Mouse (Mus musculus) heart, embryonic 11.5 days (tissue): Measurements from ENCODE around the gene Fam208a. TPM values are rescaled to one million over a fixed set of nuclear protein-coding genes. Genes with fewer than 3 reads are reported as not detected.

ENCODE experiments used
- ATAC-seq: fragments of 200-750 bp; cut with Nextera tagmentation; replicated peaks from 2 replicates; pipeline ENCODE4 v1.8.0; 2017; ENCODE audit warnings: moderate library complexity; ENCODE audit not compliant: insufficient number of reproducible peaks, low FRiP score, low TSS enrichment
- H3K27ac ChIP-seq: fragments of 300-500 bp; sonication (generic); 2 replicates; pipeline ENCODE4 v1.5.1; 2014; ENCODE audit warnings: mild to moderate bottlenecking, low read depth, low read length
- H3K27me3 ChIP-seq: fragments of 300-500 bp; sonication (generic); 2 replicates; pipeline ENCODE4 v1.6.1; 2014; ENCODE audit warnings: mild to moderate bottlenecking, low read length, mixed read lengths; ENCODE audit not compliant: control insufficient read depth, insufficient read depth
- H3K36me3 ChIP-seq: fragments of 300-500 bp; sonication (generic); 2 replicates; pipeline ENCODE4 v1.6.1; 2014; ENCODE audit warnings: mild to moderate bottlenecking, low read length, moderate library complexity, mixed read lengths; ENCODE audit not compliant: control insufficient read depth, insufficient read depth
- H3K4me1 ChIP-seq: fragments of 300-500 bp; sonication (generic); 2 replicates; pipeline ENCODE4 v1.6.1; 2014; ENCODE audit warnings: low read length; ENCODE audit not compliant: control insufficient read depth, insufficient read depth
- H3K4me2 ChIP-seq: fragments of 300-500 bp; sonication (generic); 2 replicates; pipeline ENCODE4 v1.6.1; 2014; ENCODE audit warnings: mild to moderate bottlenecking, moderate library complexity
- H3K4me3 ChIP-seq: fragments of 300-500 bp; sonication (generic); 2 replicates; pipeline ENCODE4 v1.5.1; 2014; ENCODE audit warnings: low read depth, low read length
- H3K9ac ChIP-seq: fragments of 300-500 bp; sonication (generic); 2 replicates; pipeline ENCODE4 v1.6.1; 2014; ENCODE audit warnings: mild to moderate bottlenecking, low read depth, low read length, moderate library complexity
- H3K9me3 ChIP-seq: fragments of 300-500 bp; sonication (generic); replicated peaks from 2 replicates; pipeline ENCODE4 v1.6.1; 2016; ENCODE audit warnings: low read length; ENCODE audit not compliant: control insufficient read depth
- WGBS: fragments of 180-500 bp; shearing (Covaris S2); extraction: QIAGEN DNeasy Blood & Tissue Kit; methylation state at CpG from one replicate; pipeline ENCODE4 v1.1.7; 2014; ENCODE audit not compliant: insufficient replicate concordance; 5-methylcytosine and 5-hydroxymethylcytosine counted together
- polyA plus RNA-seq: library from polyadenylated mRNA; unstranded; fragments of >200 nt; fragmentation: Nextera tagmentation; extraction: Ambion mirVana; gene quantifications from 2 replicates; pipeline ENCODE4 v1.2.1, GENCODE M21; 2014

Gene Fam208a
- polyA plus RNA-seq, 1 experiment from 2014 or later, result 12.3 TPM

DNA sequence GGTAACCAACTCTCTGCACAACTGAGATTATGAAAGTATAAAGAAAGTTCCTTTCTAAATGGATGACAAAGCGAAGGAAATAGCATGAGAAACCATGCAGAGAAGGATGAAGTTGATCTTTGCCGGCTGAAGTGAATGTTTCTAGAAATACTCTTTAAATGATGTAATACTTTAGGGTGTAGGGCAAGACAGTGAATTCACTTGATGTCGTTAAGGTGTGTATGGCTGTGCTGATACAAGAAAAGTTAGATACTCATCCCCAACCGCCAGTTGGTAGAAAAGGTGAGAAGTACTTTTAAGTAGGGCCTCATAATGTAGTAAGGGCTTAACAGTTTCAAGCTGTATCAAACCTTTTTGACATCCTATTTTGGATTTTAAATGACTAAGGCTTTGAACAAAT is 1.6 kb downstream of the Fam208a start:
- 89% methylated on average over 4 of the region's 4 CpGs for WGBS
- Histone ChIP-seq H3K4me3 (peak overlapping the region; percentile 64), H3K27me3 (no peaks in the 10 kb centered on the region), H3K27ac (no peak overlapping the region), H3K4me2 (peak overlapping the region; percentile 88), H3K4me1 (0 out of 2 replicates have a peak, but pooled peaks cover 3% of the 10 kb centered on the region), H3K36me3 (0 out of 2 replicates have a peak, but pooled peaks cover 3% of the 10 kb centered on the region), H3K9me3 (peaks cover 8% of the 10 kb centered on the region), H3K9ac (no peak overlapping the region)
- no peak for ATAC-seq

DNA sequence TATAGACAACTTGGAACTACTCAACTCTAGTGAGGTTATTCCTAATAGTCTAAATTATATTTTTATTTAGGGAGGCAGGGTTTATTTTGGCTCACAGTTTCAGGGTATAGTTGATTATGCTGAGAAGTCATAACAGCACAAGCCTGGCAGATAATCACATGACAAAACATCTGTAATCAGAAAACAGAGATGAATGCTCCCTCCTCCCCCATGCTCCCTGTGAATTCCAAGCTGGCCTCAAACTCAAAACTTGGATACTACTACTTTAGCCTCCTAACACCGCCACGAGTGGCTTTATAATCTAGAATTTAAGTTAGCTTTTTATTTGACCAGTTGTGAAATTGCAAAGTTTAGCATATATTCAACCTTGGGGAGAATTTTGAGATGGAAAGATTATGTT is 3.4 kb downstream of the Fam208a start:
- Histone ChIP-seq H3K4me1 (0 out of 2 replicates have a peak, but pooled peaks cover 3% of the 10 kb centered on the region), H3K27ac (no peak overlapping the region), H3K36me3 (0 out of 2 replicates have a peak, but pooled peaks cover 3% of the 10 kb centered on the region), H3K9me3 (peaks cover 8% of the 10 kb centered on the region), H3K4me2 (no peak overlapping the region), H3K9ac (no peak overlapping the region), H3K27me3 (no peaks in the 10 kb centered on the region), H3K4me3 (no peak overlapping the region)
- ATAC-seq, result no peak
- 97% methylated on average over 2 of the region's 2 CpGs for WGBS

DNA sequence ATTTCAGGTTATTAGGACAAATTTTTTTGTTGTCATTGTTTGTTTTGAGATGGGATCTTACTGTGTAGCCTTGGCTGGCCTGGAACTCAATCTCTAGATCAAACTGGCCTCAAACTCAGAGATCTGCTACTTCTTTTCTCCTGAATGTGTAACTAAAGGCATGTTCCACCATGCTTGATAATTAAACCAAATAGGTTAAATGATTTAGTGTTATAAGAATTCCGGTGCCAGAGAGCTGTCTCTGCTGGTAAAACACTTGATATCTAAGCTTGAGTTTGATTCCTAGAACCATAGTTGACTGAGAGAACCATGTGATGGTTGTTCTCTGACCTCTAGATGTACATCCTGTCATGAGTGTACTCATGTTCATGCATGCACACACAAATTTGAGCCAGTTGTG is 7.5 kb downstream of the Fam208a start:
- no peak overlapping the region for H3K4me2 ChIP-seq
- H3K4me3 ChIP-seq, result no peak overlapping the region
- H3K27ac ChIP-seq, result no peak overlapping the region
- 0 out of 2 replicates have a peak, but pooled peaks cover 3% of the 10 kb centered on the region for H3K36me3 ChIP-seq
- no peaks in the 10 kb centered on the region for H3K9me3 ChIP-seq
- no peak for ATAC-seq
- no peak overlapping the region for H3K9ac ChIP-seq
- no peaks in the 10 kb centered on the region for H3K4me1 ChIP-seq
- WGBS, result 98% methylated on average over 1 of the region's 1 CpGs
- no peaks in the 10 kb centered on the region for H3K27me3 ChIP-seq

DNA sequence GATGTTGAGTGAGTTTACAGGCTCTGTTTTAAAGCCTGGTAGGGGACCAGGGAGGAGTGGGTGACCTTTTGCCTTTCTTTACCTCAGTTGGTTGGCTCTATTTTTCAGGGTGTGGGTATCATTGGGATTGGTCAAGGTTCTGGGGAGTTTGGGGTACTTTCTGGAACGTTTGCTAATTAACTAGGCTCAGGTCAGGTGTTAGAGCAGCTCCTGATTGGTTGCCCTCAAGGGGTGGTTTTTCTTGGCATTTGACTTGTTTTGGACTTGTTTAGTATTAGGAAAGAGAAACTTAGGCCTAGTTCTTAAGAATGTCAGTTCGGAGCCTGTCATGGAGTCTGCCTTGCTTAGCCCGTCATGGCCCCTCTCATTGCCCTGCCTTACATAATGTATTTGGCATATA is 8.2 kb downstream of the Fam208a start:
- H3K27ac ChIP-seq, result no peak overlapping the region
- no peak for ATAC-seq
- H3K4me2 ChIP-seq, result no peak overlapping the region
- no peak overlapping the region for H3K4me3 ChIP-seq
- H3K4me1 ChIP-seq, result no peaks in the 10 kb centered on the region
- no peaks in the 10 kb centered on the region for H3K9me3 ChIP-seq
- 88% methylated on average over 3 of the region's 3 CpGs for WGBS
- no peak overlapping the region for H3K9ac ChIP-seq
- no peaks in the 10 kb centered on the region for H3K27me3 ChIP-seq
- H3K36me3 ChIP-seq, result 0 out of 2 replicates have a peak, but pooled peaks cover under 1% of the 10 kb centered on the region

DNA sequence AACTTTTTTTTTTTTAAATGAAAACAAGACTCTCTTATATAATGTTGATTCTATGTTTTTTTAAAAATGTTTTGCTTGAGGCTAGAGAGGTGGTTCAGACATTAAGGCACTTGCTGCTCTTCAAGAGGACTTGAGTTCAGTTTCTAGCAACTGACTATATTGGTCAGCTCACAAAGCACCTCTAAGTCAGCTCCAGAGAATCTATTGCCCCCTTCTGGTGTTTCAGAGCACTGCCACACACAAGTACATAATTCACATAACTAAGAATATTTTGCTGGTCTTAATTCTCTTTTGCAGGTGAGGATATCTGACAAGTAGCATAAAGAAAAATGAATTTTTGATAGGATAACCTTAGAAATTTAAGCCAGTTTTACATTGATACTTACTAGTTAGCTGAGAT is 12.3 kb downstream of the Fam208a start:
- no peak for ATAC-seq
- H3K4me3 ChIP-seq, result no peak overlapping the region

DNA sequence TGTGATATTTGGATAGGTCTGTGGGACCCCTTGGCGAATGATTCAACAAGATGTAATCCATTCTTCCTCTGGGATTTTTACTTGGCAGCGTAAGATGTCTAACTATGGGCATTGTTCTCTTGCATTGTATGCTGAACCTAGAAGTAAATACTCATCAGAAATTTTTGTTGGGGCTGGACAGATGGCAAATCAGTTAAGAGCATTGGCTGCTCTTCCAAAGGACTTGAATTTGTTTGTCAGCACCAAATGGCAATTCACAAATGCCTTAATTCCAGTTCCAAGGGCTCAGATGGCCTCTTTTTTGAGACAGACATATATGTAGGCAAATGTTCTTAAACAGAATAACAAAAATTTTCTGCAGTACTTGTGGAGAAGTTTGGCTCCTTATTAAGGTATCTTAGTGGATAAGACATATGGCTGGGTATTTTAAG is 16.2 kb downstream of the Fam208a start:
- 89% methylated on average over 2 of the region's 2 CpGs for WGBS
- no peak for ATAC-seq
- no peak overlapping the region for H3K4me2 ChIP-seq
- H3K9me3 ChIP-seq, result no peaks in the 10 kb centered on the region
- H3K27ac ChIP-seq, result no peak overlapping the region
- no peaks in the 10 kb centered on the region for H3K27me3 ChIP-seq
- H3K9ac ChIP-seq, result no peak overlapping the region
- H3K36me3 ChIP-seq, result peaks cover 8% of the 10 kb centered on the region; the same call in 1 of the 2 replicates
- no peak overlapping the region for H3K4me3 ChIP-seq
- H3K4me1 ChIP-seq, result no peaks in the 10 kb centered on the region

More for the DNA sequence above, 12.3 kb downstream of the Fam208a start:
- Histone ChIP-seq H3K4me1 (no peaks in the 10 kb centered on the region), H3K36me3 (peaks cover 4% of the 10 kb centered on the region; the same call in 1 of the 2 replicates), H3K9me3 (no peaks in the 10 kb centered on the region), H3K27ac (no peak overlapping the region), H3K9ac (no peak overlapping the region), H3K27me3 (no peaks in the 10 kb centered on the region), H3K4me2 (no peak overlapping the region)

DNA sequence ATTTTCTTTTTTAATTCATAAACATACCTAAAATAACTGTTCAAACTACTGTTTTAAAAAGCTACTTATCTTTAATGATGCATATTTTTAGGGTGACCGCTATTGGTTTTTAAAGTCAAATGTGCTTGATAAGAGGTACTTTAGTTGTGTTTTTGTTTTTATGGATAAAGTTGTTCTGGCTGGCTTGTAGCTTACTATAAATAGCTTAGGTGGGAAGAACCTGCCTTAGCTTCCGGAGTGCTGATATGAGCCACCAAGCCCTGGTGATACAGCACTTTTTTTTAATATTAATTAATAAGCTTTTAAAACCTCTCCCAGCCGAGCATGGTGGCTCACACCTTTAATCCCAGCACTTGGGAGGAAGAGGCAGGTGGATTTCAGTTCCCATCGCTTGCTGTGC is 18.3 kb downstream of the Fam208a start:
- no peaks in the 10 kb centered on the region for H3K4me1 ChIP-seq
- H3K9me3 ChIP-seq, result no peaks in the 10 kb centered on the region
- WGBS, result 68% methylated on average over 4 of the region's 4 CpGs
- H3K9ac ChIP-seq, result no peak overlapping the region
- no peak overlapping the region for H3K27ac ChIP-seq
- peaks cover 8% of the 10 kb centered on the region; the same call in 1 of the 2 replicates for H3K36me3 ChIP-seq
- no peaks in the 10 kb centered on the region for H3K27me3 ChIP-seq
- H3K4me3 ChIP-seq, result no peak overlapping the region
- no peak overlapping the region for H3K4me2 ChIP-seq
- no peak for ATAC-seq

DNA sequence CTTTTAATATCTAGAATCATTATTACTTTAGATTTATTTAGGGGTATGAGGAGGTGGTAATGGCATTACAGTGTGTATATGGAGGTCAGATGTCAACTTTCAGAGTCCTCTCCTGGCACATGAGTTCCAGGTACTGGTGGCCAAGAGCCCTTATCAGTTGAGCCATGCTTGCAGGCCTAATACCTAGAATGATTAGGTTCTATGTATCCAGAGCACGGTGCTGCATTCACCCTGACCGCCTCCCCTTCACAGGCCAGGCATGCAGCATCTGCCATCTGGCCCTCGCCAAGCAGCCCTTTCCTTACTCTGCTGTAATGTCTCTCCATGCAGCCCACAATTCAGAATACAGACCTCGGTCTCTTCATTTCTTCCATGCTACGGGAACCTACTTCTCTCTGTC is 62.8 kb downstream of the Fam208a start:
- Histone ChIP-seq H3K4me2 (no peak overlapping the region), H3K9me3 (no peaks in the 10 kb centered on the region), H3K4me1 (no peaks in the 10 kb centered on the region), H3K27me3 (no peaks in the 10 kb centered on the region), H3K27ac (no peak overlapping the region), H3K9ac (no peak overlapping the region), H3K36me3 (peaks cover 20% of the 10 kb centered on the region), H3K4me3 (no peak overlapping the region)
- WGBS, result 87% methylated on average over 5 of the region's 5 CpGs
- no peak for ATAC-seq

DNA sequence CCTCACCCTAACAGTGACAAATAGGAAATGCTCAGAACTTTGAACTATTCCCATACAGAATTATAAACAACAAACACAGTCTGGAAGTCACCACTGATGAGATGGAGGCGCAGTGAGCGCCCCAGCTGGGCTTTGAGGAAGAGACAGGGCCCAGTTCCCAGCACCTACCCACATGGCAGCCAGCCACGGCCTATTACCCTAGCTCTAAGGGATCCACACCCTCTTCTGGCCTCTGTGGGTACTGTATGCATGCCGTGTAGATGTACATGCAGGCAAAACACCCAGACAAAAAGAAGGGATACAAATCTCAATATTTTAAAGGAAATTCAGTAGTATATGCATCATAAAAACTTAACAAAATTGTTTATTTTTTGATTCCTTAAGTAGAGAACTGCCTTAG is 64.9 kb downstream of the Fam208a start:
- Histone ChIP-seq H3K4me2 (no peak overlapping the region), H3K4me1 (no peaks in the 10 kb centered on the region), H3K4me3 (no peak overlapping the region), H3K36me3 (peaks cover 20% of the 10 kb centered on the region), H3K9me3 (no peaks in the 10 kb centered on the region), H3K27ac (no peak overlapping the region), H3K27me3 (no peaks in the 10 kb centered on the region), H3K9ac (no peak overlapping the region)
- 96% methylated on average over 4 of the region's 4 CpGs for WGBS
- ATAC-seq, result no peak
